Mouse (Mus musculus): Measurements from ENCODE around the gene Shq1. TPM values are rescaled to one million over a fixed set of nuclear protein-coding genes. Genes with fewer than 3 reads are reported as not detected.
A peak's percentile ranks its signal among the peaks of the same experiment; 100 is the strongest.

The Shq1 gene
- polyA plus RNA-seq, 2 experiments, result 5.8 to 8.7 TPM

DNA sequence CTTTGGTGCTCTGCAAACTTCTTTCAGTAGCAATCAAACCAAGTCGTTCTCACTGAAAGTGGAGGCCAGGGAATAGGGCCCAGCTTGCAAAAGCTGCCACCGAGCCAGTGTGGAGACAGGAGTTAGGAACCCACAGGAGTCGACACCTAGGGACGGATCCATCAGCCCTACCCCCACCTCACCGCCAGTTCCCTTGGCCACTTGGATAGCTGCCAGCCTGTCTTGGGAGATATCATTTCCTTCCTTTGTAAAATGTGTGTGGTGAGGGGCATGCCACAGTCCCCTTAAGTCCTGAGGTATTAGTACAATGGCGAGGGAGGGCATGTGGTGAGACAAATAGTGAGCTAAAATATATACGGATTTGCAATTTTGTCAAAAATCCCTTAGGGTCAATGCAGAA, 142.4 kb downstream of the Shq1 start:
- Histone ChIP-seq H3K4me2 (ENCODE audit: low read depth) (no peak overlapping the region), H3K9ac (replicated peaks) (no peak overlapping the region), H3K9me3 (ENCODE audit: control insufficient read depth, low read length) (no peaks in the 10 kb centered on the region), H3K27ac (no peak overlapping the region), H3K27me3 (ENCODE audit: control insufficient read depth, insufficient read depth, low read length) (no peaks in the 10 kb centered on the region), H3K36me3 (replicated peaks; ENCODE audit: control insufficient read depth, insufficient read depth, low read depth) (no peaks in the 10 kb centered on the region), H3K4me3 (ENCODE audit: insufficient read depth in 1 of 2, low read depth in 2 of 2, low read length in 2 of 2) (no peak overlapping the region), H3K4me1 (replicated peaks; ENCODE audit: control insufficient read depth in 2 of 2, insufficient read depth in 2 of 2, low read length in 1 of 2) (no peaks in the 10 kb centered on the region; a peak in 1 of 4 replicates)
- DNase-seq (ENCODE audit: low read depth in 3 of 3, low spot score in 3 of 3) (no peak), ATAC-seq (ENCODE audit: insufficient read depth) (no peak)
- TF ChIP-seq EP300 (IDR thresholded peaks at IDR 0.05; ENCODE audit: low read depth) (no peak), CTCF (IDR thresholded peaks at IDR 0.05; ENCODE audit: low read depth) (no peak)
- 29% methylated on average over 7 of the region's 7 CpGs for WGBS (ENCODE audit: insufficient replicate concordance)

DNA sequence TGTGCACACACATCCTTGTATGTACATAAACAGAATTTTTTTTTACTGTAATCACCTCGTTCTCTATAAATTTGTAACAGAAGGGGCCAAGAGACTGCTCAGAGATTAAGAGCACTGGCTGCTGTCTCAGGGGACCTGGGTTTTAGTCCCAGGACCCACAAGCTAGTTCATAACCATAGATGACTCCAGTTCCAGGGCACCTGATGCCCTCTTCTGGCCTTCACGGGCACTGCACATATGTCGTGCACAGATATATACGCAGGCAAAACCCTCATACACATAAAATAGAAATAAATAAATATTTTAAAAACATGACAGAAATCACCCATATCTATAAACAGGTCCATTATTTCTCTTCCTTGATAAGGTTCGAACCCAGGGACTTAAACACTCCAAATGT, 143.0 kb downstream of the Shq1 start:
- no peak overlapping the region for H3K9ac ChIP-seq (replicated peaks)
- H3K9me3 ChIP-seq (ENCODE audit: control insufficient read depth, low read length), result no peaks in the 10 kb centered on the region
- no peaks in the 10 kb centered on the region for H3K27me3 ChIP-seq (ENCODE audit: control insufficient read depth, insufficient read depth, low read length)
- no peak overlapping the region for H3K27ac ChIP-seq
- ATAC-seq (ENCODE audit: insufficient read depth) (no peak), DNase-seq (ENCODE audit: low read depth in 3 of 3, low spot score in 3 of 3) (no peak)
- no peaks in the 10 kb centered on the region for H3K36me3 ChIP-seq (replicated peaks; ENCODE audit: control insufficient read depth, insufficient read depth, low read depth)
- no peaks in the 10 kb centered on the region; a peak in 1 of 4 replicates for H3K4me1 ChIP-seq (replicated peaks; ENCODE audit: control insufficient read depth in 2 of 2, insufficient read depth in 2 of 2, low read length in 1 of 2)
- H3K4me2 ChIP-seq (ENCODE audit: low read depth), result no peak overlapping the region
- no peak overlapping the region for H3K4me3 ChIP-seq (ENCODE audit: insufficient read depth in 1 of 2, low read depth in 2 of 2, low read length in 2 of 2)
- peak; percentile 61 for TF ChIP-seq CTCF (IDR thresholded peaks at IDR 0.05; ENCODE audit: low read depth)
- TF ChIP-seq EP300 (IDR thresholded peaks at IDR 0.05; ENCODE audit: low read depth), result no peak
- WGBS (ENCODE audit: insufficient replicate concordance), result 55% methylated on average over 5 of the region's 5 CpGs

DNA sequence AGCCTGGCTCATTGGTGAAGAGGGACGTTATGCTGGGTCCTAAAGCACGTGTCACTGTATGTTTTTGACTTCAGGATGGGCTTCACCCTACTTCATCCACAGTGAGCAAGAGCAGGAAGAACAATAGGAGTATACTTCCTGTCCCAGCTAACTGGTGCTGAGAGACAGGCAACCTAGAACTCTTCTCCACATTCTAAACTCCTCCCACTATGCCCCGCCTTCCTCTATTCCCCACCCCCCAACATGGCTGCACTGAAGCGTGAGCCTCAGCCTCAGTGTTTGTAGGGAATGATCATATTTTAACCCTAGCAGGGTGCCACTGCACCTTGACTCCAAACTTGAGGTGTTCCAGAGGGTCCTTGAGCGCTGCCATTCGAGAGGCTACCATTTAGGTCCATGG, 143.8 kb downstream of the Shq1 start:
- no peaks in the 10 kb centered on the region for H3K36me3 ChIP-seq (replicated peaks; ENCODE audit: control insufficient read depth, insufficient read depth, low read depth)
- no peak for DNase-seq (ENCODE audit: low read depth in 3 of 3, low spot score in 3 of 3)
- H3K4me2 ChIP-seq (ENCODE audit: low read depth), result no peak overlapping the region
- no peak overlapping the region for H3K4me3 ChIP-seq (ENCODE audit: insufficient read depth in 1 of 2, low read depth in 2 of 2, low read length in 2 of 2)
- no peaks in the 10 kb centered on the region for H3K9me3 ChIP-seq (ENCODE audit: control insufficient read depth, low read length)
- H3K27ac ChIP-seq, result no peak overlapping the region
- 58% methylated on average over 6 of the region's 6 CpGs for WGBS (ENCODE audit: insufficient replicate concordance)
- H3K9ac ChIP-seq (replicated peaks), result no peak overlapping the region
- H3K27me3 ChIP-seq (ENCODE audit: control insufficient read depth, insufficient read depth, low read length), result no peaks in the 10 kb centered on the region
- no peaks in the 10 kb centered on the region; a peak in 1 of 4 replicates for H3K4me1 ChIP-seq (replicated peaks; ENCODE audit: control insufficient read depth in 2 of 2, insufficient read depth in 2 of 2, low read length in 1 of 2)
- TF ChIP-seq EP300 (IDR thresholded peaks at IDR 0.05; ENCODE audit: low read depth), result no peak
- no peak for TF ChIP-seq CTCF (IDR thresholded peaks at IDR 0.05; ENCODE audit: low read depth)
- no peak for ATAC-seq (ENCODE audit: insufficient read depth)

DNA sequence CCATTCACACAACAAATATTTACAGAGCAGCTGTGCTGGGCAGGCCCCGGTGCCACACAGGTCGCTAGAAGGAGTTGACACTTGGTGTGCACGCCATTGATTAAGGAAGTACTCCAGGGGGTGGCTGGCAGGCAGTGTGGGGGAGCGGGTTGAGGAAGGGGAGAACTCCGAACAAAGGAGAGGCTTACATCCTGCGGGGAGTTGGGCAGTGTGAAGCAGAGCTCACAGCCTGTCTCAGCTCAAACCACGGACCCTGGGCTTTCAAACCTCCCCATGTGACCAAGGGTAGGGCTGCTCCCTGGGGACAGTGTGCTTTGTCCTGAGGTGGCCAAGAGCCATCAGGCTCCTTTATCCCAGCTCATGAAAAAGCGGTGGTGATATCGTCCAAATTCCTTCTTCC, 144.9 kb downstream of the Shq1 start:
- Histone ChIP-seq H3K27ac (no peak overlapping the region), H3K27me3 (ENCODE audit: control insufficient read depth, insufficient read depth, low read length) (no peaks in the 10 kb centered on the region), H3K4me3 (ENCODE audit: insufficient read depth in 1 of 2, low read depth in 2 of 2, low read length in 2 of 2) (no peak overlapping the region), H3K9me3 (ENCODE audit: control insufficient read depth, low read length) (no peaks in the 10 kb centered on the region), H3K9ac (replicated peaks) (no peak overlapping the region), H3K4me1 (replicated peaks; ENCODE audit: control insufficient read depth in 2 of 2, insufficient read depth in 2 of 2, low read length in 1 of 2) (no peaks in the 10 kb centered on the region; a peak in 1 of 4 replicates), H3K36me3 (replicated peaks; ENCODE audit: control insufficient read depth, insufficient read depth, low read depth) (no peaks in the 10 kb centered on the region), H3K4me2 (ENCODE audit: low read depth) (no peak overlapping the region)
- 7% methylated on average over 9 of the region's 9 CpGs for WGBS (ENCODE audit: insufficient replicate concordance)
- ATAC-seq (ENCODE audit: insufficient read depth) (no peak), DNase-seq (ENCODE audit: low read depth in 3 of 3, low spot score in 3 of 3) (no peak)
- no peak for TF ChIP-seq CTCF (IDR thresholded peaks at IDR 0.05; ENCODE audit: low read depth)
- no peak for TF ChIP-seq EP300 (IDR thresholded peaks at IDR 0.05; ENCODE audit: low read depth)

DNA sequence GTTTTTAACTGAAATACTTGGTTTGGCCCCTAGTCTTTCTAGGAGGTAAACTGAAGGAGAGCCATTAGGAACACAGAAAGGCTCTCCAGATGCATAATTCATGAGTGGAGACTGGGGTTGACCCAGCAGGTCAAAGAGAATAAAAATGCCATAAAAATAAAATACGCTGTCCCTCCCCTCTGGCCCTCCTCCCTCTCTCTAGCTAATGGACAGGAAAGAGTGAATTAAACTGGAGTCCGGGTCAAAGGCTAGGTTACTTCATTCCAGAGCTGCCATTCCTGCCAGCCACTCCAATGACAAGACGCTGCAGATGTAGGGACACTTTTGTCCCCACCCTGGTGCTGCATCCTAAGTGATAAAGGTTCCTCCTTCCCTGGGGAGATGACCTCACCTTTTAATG, 145.5 kb downstream of the Shq1 start:
- 33% methylated on average over 3 of the region's 3 CpGs for WGBS (ENCODE audit: insufficient replicate concordance)
- no peak overlapping the region for H3K4me2 ChIP-seq (ENCODE audit: low read depth)

More for the DNA sequence above, 145.5 kb downstream of the Shq1 start:
- Histone ChIP-seq H3K4me1 (replicated peaks; ENCODE audit: control insufficient read depth in 2 of 2, insufficient read depth in 2 of 2, low read length in 1 of 2) (no peaks in the 10 kb centered on the region; a peak in 1 of 4 replicates), H3K27ac (no peak overlapping the region), H3K4me3 (ENCODE audit: insufficient read depth in 1 of 2, low read depth in 2 of 2, low read length in 2 of 2) (no peak overlapping the region), H3K9me3 (ENCODE audit: control insufficient read depth, low read length) (no peaks in the 10 kb centered on the region), H3K9ac (replicated peaks) (no peak overlapping the region), H3K36me3 (replicated peaks; ENCODE audit: control insufficient read depth, insufficient read depth, low read depth) (no peaks in the 10 kb centered on the region), H3K27me3 (ENCODE audit: control insufficient read depth, insufficient read depth, low read length) (no peaks in the 10 kb centered on the region)
- TF ChIP-seq CTCF (IDR thresholded peaks at IDR 0.05; ENCODE audit: low read depth) (no peak), EP300 (IDR thresholded peaks at IDR 0.05; ENCODE audit: low read depth) (no peak)
- DNase-seq (ENCODE audit: low read depth in 3 of 3, low spot score in 3 of 3), result no peak
- ATAC-seq (ENCODE audit: insufficient read depth), result no peak
